Mouse (Mus musculus): Measurements from ENCODE around the gene Zfp212.

Zfp212 gene

GRCm38 (mm10) chr6:47920447-47921340, at the start of gene Zfp212:
Gene Zfp212 (plus strand): TSS chr6:47920476.
- peak; percentile 88 to 92 for DNase-seq (ENCODE audit: low spot score in 2 of 2)

GRCm38 (mm10) chr6:47872266-47872665, 48.0 kb upstream of the Zfp212 start:
- DNase-seq (ENCODE audit: low spot score in 2 of 2): no peak

DNA sequence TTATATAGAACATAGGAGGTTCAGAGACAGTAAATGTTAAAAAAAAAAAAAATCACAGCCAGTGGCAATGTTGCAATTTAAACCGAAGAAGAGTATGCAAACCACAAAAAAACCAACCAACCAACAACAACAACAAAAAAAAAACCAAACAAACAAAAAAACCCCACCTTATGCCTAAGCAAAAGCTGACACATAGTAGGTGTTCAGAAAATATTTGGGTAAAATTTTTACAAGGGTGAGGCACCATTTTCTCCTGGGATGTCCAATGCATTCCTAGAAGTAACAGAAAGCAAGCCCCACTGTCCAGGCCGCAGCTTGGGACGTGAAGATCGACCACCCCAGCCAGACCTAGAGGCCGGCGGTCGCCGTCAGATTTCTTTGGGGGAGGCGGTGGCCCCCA, 43.2 kb upstream of the Zfp212 start, which contains the start of gene Zfp282:
Zfp282 (plus strand) TSS at position 147 of the 400 bp plus-strand sequence.
- DNase-seq (ENCODE audit: low spot score in 2 of 2): no peak

DNA sequence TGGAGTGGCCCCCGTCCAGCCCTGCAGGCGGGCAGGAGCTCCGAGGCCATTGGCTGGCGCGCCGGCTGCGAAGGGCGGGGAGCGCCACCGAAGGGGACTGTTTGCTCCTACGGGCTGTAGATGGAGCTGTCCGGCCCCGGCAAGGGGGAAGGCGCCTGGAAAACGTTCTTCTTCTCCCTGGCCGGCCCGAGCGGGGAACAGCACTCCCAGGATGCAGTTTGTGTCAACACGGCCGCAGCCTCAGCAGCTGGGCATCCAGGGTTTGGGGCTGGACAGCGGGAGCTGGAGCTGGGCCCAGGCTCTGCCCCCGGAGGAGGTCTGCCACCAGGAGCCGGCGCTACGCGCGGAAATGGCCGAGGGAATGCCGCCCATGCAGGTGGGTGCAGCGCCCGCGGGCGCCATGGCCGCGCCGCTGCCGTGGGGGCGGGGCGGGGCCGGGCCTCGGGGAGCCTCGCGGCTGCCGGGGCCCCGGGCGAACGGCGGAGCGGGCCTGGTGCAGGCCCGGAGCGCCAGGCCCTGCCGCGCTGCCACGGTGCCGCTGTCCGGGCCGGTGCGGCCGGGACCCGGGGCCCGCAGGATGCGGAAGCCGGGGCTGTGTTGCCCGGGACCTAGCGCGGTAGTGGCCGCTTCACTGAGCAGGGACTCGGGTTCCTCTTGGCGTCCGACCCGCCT, 42.7 kb upstream of the Zfp212 start:
- peak; percentile 87 to 90 for DNase-seq (ENCODE audit: low spot score in 2 of 2)

GRCm38 (mm10) chr6:47878133-47878514, 42.2 kb upstream of the Zfp212 start:
- DNase-seq (ENCODE audit: low spot score in 2 of 2): peak in 1 of 2 experiments; percentile 17

DNA sequence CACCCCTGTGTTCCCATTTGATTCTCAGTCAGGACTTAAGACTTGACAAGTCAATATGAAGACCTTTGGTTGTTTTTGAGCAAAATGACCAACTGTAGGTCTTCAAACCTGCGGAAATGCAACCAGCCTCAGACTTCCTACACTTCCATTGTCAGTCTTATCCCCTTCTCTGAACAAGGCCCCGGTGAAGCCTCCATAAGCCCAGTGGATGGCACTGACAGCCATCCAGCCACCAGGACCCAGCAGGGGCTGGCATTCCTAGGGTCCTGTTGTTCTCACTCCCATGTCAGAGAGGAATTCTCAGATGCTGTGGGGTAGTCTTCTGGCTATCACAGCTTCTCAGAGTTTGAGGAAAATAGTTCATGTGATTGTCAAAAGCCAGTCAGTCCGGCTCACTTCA, 41.7 kb upstream of the Zfp212 start:
- no peak for DNase-seq (ENCODE audit: low spot score in 2 of 2)

DNA sequence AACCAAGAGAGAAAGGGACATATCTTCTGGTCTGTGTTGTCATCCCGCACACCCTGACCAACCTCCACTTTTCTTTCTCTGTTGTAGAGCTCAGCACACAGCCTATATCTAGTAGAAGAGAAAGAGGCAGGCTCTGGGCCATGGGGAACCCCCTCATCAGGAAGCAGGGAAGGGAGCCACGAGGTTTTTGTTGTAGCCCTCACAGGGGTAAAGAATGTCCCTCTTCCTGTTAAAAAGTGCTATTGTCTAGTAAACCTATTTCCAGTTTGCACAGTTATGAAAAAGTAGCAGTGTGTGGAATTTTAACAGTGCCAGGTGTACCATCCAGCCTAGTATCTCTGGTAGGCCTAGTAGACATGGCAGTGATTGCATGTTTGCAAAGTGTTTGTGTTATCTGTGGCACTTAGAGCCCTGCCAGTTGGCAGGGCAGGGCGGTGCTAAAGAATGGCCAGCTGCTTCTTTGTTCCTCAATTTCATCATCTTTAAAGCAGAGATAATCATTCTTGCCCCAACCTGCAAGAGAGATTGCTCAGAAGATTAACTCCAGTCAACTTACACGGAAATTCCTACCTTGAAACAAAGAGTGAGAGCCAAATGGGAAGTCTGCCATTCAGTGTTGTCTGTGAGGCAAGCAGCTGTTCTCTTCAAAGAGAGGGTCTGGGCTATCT, 41.1 kb upstream of the Zfp212 start:
- no peak for DNase-seq (ENCODE audit: low spot score in 2 of 2)

DNA sequence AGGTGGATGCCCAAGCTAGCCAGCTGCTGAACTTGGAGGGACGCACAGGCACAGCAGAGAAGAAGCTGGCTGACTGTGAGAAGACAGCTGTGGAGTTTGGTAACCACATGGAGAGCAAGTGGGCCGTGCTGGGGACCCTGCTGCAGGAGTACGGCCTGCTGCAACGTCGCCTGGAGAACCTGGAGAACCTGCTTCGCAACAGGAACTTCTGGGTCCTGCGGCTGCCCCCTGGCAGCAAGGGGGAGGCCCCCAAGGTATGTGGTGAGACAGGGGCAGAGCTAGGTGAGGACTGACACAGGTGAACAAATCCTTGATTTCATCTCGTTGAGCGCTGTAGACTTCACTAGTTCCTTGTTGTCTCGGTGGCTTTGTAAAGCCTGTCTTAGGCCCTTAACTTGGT, 40.1 kb upstream of the Zfp212 start:
- DNase-seq (ENCODE audit: low spot score in 2 of 2): no peak

GRCm38 (mm10) chr6:47888812-47889383, 31.4 kb upstream of the Zfp212 start:
- DNase-seq (ENCODE audit: low spot score in 2 of 2): no peak

DNA sequence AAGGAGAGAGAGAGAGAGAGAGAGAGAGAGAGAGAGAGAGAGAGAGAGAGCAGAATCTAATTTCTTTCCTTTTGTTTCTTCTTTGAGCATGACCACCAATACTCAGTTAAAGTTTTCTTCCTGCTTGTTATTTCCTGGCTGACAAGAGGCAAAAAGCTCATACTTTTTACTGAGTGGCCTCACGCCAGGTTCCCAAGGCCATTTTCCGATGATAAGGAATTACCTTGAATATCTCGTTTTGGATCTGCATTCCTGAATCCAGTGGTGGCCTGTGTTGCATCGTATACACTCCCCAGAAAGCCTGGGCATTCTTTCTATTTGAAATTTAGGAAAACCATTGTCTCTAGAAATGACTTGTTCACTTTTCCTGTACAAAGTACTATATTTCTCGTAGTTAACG, 20.9 kb upstream of the Zfp212 start:
- DNase-seq (ENCODE audit: low spot score in 2 of 2): no peak

DNA sequence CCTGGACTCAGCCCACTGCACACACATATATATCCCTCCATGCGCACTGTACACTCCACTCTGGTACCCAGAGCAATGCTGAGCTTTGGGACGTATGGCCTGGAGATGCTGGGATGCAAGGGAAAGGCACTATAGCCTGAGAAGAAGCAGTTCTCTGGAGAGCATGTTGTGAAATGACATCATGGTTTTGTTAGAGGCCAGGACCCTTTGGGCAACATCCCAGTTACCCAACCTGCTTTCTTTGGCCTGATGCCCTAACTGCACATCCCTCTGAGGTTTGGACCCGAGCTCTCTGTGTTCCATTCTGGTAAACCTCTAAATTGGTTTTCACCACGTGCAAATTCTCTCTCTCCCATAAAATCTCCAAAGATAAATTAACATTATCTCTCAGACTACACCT, 16.7 kb upstream of the Zfp212 start:
- DNase-seq (ENCODE audit: low spot score in 2 of 2): no peak

DNA sequence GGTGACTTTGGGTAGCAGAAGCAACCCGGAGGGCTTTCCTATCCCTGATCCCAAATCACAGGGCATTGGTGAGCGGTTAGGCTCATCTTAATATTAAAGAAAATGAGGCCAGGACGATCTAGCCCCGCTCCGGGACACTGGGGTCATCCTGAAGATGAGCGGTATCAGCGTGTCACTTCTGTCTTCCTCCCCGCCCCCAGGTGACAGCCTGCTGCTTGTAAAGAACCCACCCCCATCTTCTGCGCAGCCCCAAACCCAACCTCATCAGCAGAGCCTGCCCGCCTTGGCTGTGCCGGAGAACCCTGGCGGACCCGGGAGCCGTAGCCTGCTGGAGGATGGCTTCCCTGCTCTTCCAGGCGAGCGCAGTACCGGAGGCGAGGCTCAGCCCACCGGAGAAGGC, 15.9 kb upstream of the Zfp212 start:
- DNase-seq (ENCODE audit: low spot score in 2 of 2): no peak

DNA sequence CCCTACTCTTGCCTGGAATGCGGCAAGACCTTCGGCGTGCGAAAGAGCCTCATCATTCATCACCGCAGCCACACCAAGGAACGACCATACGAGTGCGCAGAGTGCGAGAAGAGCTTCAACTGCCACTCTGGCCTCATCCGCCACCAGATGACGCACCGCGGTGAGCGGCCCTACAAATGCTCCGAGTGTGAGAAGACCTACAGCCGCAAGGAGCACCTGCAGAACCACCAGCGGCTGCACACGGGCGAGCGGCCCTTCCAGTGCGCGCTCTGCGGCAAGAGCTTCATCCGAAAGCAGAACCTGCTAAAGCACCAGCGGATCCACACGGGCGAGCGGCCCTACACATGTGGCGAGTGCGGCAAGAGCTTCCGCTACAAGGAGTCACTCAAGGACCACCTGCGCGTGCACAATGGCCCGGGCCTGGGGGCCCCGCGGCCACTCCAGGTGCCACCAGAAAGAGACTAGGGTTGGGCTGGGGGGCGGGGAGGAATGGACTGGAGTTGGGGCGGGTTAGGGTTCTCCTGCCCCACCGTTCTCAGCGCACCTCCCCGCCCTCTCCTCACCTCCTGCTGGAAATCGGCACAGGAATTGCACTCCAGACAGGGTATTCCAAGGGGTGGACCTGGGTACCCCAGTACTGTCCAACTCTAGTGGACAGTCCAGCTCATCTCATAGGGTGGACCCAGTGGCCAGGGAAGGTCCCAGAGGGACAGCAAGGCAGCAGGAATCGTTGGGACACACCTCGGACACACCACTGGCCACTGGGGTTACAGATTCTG, 15.2 kb upstream of the Zfp212 start:
- no peak for DNase-seq (ENCODE audit: low spot score in 2 of 2)

DNA sequence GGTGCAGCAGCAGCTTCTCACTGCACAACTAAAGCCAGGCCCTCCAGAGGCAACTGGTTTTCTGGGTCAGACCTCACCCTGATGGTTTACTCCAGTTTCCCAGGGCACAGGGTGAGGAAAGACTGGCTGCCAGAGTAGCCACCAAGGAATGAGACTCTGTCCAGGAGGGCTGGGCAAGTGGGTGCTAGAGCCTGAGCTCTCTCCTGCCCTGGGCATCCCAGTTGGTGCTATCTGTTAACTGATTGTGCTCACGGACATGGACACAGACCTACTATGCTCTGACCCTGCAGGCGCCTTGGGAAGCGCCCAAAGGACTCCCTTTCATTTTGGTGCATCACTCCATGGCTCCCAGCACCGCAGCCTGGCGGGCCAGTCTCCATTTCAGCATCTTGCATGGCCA, 13.9 kb upstream of the Zfp212 start:
- no peak for DNase-seq (ENCODE audit: low spot score in 2 of 2)

DNA sequence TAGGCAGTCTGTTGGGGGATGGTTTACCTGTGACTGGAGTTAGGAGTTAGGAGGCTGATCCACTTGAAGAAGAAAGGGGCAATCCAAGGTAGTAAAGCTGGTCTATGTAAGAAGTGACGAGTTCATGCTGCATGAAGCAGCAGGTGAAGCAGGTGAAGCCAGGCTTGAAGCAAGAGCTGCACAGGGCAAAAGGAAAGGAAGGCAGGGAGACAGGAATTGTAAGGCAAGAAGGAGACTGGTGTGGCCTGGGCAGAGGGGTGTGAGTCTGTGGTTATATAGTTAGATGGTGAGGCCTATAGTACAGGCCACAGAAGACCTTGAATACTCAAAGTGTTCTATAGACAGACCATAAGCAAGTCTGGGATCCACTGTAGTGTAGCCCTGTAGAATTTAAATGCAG, 11.3 kb upstream of the Zfp212 start:
- DNase-seq (ENCODE audit: low spot score in 2 of 2): no peak

DNA sequence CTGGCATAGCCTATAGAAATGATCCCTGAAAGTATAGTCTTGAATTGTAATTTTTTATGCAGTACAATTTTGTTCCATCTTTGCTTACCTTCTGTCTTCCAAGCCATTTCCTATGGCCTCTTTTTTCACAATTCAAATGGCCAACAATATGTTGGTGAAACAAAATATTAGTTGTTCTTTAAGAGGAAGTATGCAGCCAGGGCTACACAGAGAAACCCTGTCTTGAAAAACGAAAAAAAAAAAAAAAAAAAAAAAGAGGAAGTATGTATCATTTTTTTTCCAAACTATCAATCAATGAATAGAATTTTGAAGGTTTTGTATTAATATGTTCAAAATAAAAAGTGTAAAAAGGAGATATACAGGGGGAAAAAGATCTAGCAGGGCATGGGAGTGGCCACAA, 8.6 kb upstream of the Zfp212 start:
- DNase-seq (ENCODE audit: low spot score in 2 of 2): no peak

- no peak for DNase-seq (ENCODE audit: low spot score in 2 of 2)
Observed at GRCm38 (mm10) chr6:47912991-47913390, 7.3 kb upstream of the Zfp212 start.

DNA sequence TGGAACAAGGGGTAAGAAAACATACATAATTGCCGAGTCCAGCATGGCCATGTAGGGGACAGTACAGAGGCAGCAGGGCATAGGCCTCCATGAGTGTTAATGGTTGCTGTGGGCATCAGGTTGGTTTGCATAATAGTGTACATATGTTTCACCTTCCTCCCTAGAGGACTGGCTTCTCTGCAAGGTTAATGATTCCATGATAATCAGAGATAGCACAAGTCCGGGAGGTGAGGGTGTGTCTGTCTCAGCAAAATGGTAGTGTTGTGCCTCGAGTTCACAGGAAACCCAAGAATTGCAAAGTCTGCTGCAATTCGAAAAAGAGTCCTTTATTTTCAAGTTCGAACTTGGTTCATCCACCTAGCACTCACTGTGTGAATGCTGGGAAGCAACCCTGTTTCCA, 3.2 kb upstream of the Zfp212 start:
- DNase-seq (ENCODE audit: low spot score in 2 of 2): no peak

GRCm38 (mm10) chr6:47918768-47919274, 1.5 kb upstream of the Zfp212 start:
- no peak for DNase-seq (ENCODE audit: low spot score in 2 of 2)

DNA sequence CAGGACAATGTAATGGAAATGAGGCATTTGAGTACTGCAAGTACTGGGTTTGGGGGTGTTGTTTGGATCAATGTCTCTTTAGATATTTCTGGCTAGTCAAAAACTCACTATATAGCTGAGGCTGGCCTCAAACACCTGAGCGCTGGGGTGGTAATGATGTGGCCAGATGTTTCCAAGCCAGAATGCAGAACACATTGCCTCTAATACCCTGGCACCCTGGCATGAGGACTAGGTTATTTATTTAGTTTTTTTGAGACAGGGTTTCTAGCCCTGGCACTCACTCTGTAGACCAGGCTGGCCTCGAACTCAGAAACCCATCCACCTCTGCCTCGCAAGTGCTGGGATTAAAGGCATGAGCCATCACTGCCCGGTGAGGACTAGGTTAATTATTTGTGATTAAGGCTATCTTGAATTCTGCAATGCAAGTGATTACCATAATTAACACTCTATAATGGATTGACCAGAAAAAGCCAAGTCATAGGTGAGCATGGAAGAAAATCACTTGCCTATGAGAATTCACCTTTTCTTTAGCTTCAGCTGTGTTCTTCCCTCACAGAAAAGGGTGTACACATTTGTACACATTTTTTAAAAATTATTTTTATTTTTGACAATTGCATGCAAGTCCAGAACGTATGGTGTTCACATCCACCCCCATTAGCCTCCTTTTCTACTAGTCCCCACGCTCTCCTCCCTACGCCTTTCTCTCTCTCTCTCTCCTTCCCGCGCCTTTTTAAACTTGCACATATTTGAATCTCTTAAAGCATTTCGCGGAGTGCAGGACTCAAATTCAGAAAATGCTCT, 430 bp upstream of the Zfp212 start:
- no peak for DNase-seq (ENCODE audit: low spot score in 2 of 2)

All from right cerebral cortex, adult 2 months (tissue).